Mouse (Mus musculus): ENCODE results near the gene Gm49353. TPM values are rescaled to one million over a fixed set of nuclear protein-coding genes. Genes with fewer than 3 reads are reported as not detected.

Gm49353 gene
- total RNA-seq, 2 experiments from 2014 or later = 1.1 to 1.3 TPM

Other genes with a start within 250 kb of the Gm49353 start
- not detected for gene 2310057J18Rik, start 212.7 kb upstream of the Gm49353 start, total RNA-seq (2021)
- gene Soga3, start 55.1 kb upstream of the Gm49353 start, total RNA-seq (2021) = 1 to 10 TPM; 4.6 to 8.2 TPM
- gene 9330159F19Rik, start 12.7 kb downstream of the Gm49353 start, total RNA-seq (2021) = 1 to 10 TPM; 2.5 to 5.7 TPM
- 100 to 1,000 TPM; 131 to 149 TPM for gene Echdc1, start 114.2 kb downstream of the Gm49353 start, total RNA-seq (2021)
- 10 to 100 TPM; 52.0 to 52.3 TPM for gene Rnf146, start 163.5 kb downstream of the Gm49353 start, total RNA-seq (2021)